Mouse (Mus musculus) common myeloid progenitor, adult 5-6 weeks (primary cell): ENCODE measurements around the gene Krtap4-2. TPM values are rescaled to one million over a fixed set of nuclear protein-coding genes. Genes with fewer than 3 reads are reported as not detected.
"Not testable (repeated sequence)": the region's sequence is repeated elsewhere in the genome, so short reads cannot be mapped to it uniquely, and the experiment has no call there.

Source experiments
- ATAC-seq: replicated peaks from 2 replicates; pipeline ENCODE4 v1.8.0; 2016; ENCODE audit warnings: low read depth, mild to moderate bottlenecking, moderate TSS enrichment, inconsistent platforms; ENCODE audit not compliant: poor library complexity, severe bottlenecking
- total RNA-seq: library from RNA; stranded (forward); fragments of 200-1000, 187-1606 nt; gene quantifications from 2 replicates; pipeline ENCODE4 v1.2.3, GENCODE M21; 2017

Krtap4-2 gene
- not detected in 2 replicates for total RNA-seq

GRCm38 (mm10) chr11:99634653-99635134 lies at the start of gene Krtap4-2:
Krtap4-2 (minus strand) TSS chr11:99635084.
- ATAC-seq = no peak

- ATAC-seq = no peak
These were observed 48.6 kb upstream of the Krtap4-2 start for GRCm38 (mm10) chr11:99683481-99683880.

GRCm38 (mm10) chr11:99665860-99666259 lies 31.0 kb upstream of the Krtap4-2 start, which contains the start of gene Krtap4-6:
Krtap4-6 (minus strand) TSS chr11:99665960.
- no peak for ATAC-seq

- ATAC-seq = no peak
These were observed 27.9 kb upstream of the Krtap4-2 start for GRCm38 (mm10) chr11:99662802-99663201.

GRCm38 (mm10) chr11:99659256-99659655 lies 24.4 kb upstream of the Krtap4-2 start:
- no peak for ATAC-seq

- ATAC-seq = not testable (repeated sequence)
These were observed 23.7 kb upstream of the Krtap4-2 start, which contains the start of gene Gm11563 for GRCm38 (mm10) chr11:99658467-99659010. Gm11563 (minus strand) TSS chr11:99658960.

GRCm38 (mm10) chr11:99657051-99657450 lies 22.2 kb upstream of the Krtap4-2 start:
- ATAC-seq = no peak

- ATAC-seq = no peak
These were observed 15.3 kb upstream of the Krtap4-2 start, which contains the start of gene Gm11555 for GRCm38 (mm10) chr11:99650136-99650535. Gm11555 (minus strand) TSS chr11:99650236.

GRCm38 (mm10) chr11:99646444-99646843 lies 11.6 kb upstream of the Krtap4-2 start:
- no peak for ATAC-seq

- ATAC-seq = no peak
These were observed 9.5 kb upstream of the Krtap4-2 start for GRCm38 (mm10) chr11:99644351-99644750.

- ATAC-seq = not testable (repeated sequence)
These were observed 8.8 kb upstream of the Krtap4-2 start, which contains the start of gene Krtap4-7 for GRCm38 (mm10) chr11:99643635-99644139. Krtap4-7 (minus strand) TSS chr11:99644089.

GRCm38 (mm10) chr11:99640926-99641325 lies 6.0 kb upstream of the Krtap4-2 start:
- no peak for ATAC-seq

GRCm38 (mm10) chr11:99637086-99637485 lies 2.2 kb upstream of the Krtap4-2 start:
- ATAC-seq = no peak

- no peak for ATAC-seq
These were observed 1.6 kb downstream of the Krtap4-2 start for GRCm38 (mm10) chr11:99633293-99633692.

- no peak for ATAC-seq
These were observed 4.0 kb downstream of the Krtap4-2 start for GRCm38 (mm10) chr11:99630890-99631289.

- no peak for ATAC-seq
These were observed 6.7 kb downstream of the Krtap4-2 start, which contains the start of gene Krtap4-1 for GRCm38 (mm10) chr11:99628138-99628537. Krtap4-1 (minus strand) TSS chr11:99628238.

- no peak for ATAC-seq
These were observed 14.5 kb downstream of the Krtap4-2 start, which contains the start of gene Gm11562 for GRCm38 (mm10) chr11:99620335-99620734. Gm11562 (minus strand) TSS chr11:99620435.

GRCm38 (mm10) chr11:99614796-99615363 lies 20.0 kb downstream of the Krtap4-2 start, which contains the start of gene Krtap2-4:
Krtap2-4 (minus strand) TSS chr11:99614846.
- no peak for ATAC-seq

GRCm38 (mm10) chr11:99610089-99610488 lies 24.8 kb downstream of the Krtap4-2 start, which contains the start of gene Gm11937:
Gm11937 (minus strand) TSS chr11:99610189.
- ATAC-seq = not testable (repeated sequence)

- ATAC-seq = no peak
These were observed 25.8 kb downstream of the Krtap4-2 start for GRCm38 (mm10) chr11:99609126-99609525.

GRCm38 (mm10) chr11:99603208-99603607 lies 31.7 kb downstream of the Krtap4-2 start, which contains the start of gene Gm11938:
Gm11938 (minus strand) TSS chr11:99603308.
- not testable (repeated sequence) for ATAC-seq
